Mouse (Mus musculus) right cerebral cortex, adult 2 months (tissue): ENCODE results near the gene Pafah1b1.

Experiments
- DNase-seq, 2 experiments: peaks; one replicate each; pipeline ENCODE4 v3.0.0; 2021 to 2022; ENCODE audit warnings: low spot score in 2 of 2

Gene Pafah1b1

DNA sequence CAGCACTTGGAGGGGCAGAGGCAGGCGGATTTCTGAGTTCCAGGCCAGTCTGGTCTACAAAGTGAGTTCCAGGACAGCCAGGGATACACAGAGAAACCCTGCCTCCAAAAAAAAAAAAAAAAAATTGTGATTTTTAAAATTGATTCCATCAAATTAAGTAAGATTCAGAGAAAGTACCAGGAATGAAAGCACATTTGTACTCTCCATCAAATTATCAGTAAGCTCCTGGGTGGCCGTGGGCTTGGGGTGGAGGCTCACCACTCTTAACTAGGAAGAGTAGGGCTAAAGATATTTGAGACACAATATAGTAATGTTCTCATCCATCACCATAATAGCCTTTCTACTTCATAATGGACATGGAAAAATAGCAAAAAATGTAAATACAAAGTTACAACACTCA, 3.3 kb downstream of the Pafah1b1 start:
- DNase-seq = no peak

DNA sequence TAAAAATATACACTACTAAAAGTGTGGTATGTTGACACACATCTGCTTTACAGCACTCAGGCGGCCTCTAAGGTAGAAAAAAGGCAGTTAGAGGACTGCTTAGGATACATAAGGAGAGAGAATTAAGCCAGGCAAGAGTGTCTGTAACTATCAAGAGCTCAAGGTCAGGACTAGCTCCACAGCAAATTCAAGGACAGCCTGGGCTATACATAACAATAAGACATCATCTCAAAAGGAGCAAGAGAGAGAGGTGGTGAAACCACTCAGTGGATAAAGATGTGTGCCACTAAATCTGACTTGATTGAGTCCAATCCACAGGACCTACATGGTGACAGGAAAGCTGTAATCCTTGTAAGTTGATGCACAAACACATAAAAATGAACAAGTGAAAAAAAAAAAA, 3.8 kb downstream of the Pafah1b1 start:
- DNase-seq = no peak

DNA sequence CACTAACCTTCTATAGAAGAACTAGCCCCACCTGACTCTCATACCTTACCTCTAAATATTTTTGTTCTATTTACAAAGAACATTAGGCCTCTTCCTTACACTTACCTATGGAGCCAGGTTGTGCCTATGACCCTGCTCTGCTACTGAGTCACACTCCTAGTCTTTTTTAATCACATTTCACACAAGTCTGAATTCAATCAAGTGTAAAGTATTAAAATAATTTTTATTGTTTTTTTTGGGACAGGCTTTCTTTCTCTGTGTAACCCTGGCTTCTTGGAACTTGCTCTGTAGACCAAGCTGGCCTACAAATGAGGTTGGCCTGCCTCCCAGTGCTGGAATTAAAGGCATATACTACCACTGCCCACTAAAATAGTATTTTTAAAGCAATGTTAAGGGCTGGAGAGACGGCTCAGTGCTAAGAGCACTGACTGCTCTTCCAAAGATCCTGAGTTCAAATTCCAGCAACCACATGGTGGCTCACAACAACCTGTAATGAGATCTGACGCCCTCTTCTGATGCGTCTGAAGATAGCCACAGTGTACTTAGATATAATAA, 8.4 kb downstream of the Pafah1b1 start:
- DNase-seq = peak in 1 of 2 experiments; percentile 29

DNA sequence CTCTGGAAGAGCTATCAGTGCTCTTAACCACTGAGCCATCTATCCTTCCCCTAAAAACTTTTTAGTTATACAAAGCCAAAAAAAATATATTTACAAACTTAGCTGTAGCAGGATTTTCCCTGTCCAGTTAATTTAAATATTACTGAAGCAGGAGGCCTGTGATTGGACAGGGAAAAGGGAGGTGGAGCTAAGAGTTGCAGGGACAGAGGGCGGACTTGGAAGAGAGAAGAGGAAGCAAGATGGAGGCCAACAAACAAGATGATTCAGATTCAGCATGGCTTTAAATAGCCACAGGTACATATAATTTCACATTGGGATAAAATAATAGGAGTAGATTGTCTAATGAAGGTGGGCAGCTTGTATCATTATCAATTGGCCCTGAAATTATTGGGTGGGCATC, 13.8 kb downstream of the Pafah1b1 start:
- no peak for DNase-seq

DNA sequence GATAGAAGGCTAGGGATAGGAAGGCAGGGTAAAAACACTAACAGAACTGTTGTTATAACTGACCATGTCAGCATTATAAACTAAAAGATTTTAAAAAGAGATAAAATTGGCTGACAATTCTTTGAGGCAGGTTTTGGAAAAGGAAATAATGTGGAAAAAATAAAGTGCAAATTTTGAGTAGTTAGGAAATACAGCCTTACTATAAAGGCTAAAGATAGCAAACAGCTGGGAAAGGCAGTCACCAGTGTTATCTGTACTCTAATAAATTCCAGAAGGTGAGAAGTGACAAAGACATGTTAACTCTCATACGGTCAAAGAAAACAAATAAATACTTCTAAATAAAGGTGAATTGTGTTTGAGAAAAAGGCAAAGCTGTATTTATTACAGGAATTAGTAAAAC, 15.7 kb downstream of the Pafah1b1 start:
- DNase-seq = no peak

DNA sequence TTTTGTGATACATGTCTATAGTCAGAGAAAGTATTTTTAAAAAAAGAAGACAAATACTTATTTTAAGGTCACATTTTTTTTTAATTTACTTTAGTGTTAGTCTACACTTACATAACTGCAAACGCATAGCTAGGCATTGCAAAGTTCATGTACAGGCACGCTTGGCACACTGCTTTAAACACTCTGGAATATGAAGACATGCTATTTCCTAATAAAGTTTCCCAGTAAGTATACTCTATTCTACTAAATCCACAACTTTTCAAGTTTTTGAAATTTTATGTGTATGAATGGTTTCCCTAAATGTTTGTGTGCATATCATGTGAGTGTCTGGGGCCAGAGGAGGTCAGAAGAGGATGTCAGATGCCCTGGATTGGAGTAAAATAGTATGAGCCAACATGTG, 20.4 kb downstream of the Pafah1b1 start:
- DNase-seq = no peak

DNA sequence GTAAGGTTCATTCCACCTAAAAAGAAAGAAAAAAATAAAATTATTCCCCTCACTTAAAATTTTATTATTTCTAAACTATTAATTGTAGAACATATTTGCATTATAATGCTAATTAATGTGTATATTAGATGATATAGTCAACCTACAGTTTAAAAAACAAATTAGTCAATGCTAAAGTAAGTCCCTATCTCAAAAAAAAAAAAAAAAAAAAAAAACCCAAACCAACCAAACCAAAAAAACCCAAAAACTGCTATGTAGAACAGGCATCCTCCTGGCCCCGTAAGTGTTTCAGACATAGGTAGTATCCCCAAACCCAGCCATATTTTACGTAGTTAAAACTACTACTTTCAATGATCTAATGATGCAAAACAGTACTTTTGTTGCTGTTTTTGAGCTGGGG, 25.0 kb downstream of the Pafah1b1 start:
- DNase-seq = no peak

DNA sequence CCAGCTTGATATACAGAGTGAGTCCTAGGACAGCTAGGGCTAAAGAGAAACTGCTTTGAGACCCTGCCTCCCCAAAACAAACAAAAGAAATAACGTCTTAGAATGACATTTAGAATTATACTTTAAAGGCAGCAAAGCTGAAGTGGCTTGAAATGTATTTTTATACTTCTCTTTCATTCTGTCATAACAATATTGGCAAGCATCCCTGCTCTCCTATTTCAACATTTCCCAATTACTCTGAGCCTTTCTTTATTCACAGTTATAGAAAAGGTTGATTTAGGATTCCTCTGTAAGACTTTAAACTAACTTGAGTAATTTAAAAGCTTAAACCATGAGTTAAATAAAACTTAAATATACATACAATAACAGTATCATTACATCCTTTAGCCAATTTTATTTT, 32.3 kb downstream of the Pafah1b1 start:
- no peak for DNase-seq

DNA sequence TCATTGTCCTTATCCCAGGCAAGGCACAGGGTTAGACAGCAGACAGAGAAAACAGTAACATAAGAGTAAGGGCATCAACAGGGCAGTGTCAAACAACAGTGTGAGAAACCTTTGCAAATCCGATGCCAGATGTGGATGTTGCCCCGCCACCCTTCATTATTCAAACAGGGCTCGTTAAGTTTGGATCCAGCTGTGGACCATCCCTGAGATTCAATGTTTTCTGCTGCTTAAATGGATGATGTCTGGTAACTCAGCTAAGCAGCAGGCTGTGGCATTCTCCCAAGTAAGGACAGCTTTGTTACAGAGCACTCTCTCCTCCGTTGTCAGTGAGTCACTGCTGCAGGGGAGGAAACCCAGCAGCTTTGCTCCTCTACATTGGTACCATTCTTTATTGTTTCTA, 49.3 kb downstream of the Pafah1b1 start:
- peak; percentile 64 to 69 for DNase-seq

DNA sequence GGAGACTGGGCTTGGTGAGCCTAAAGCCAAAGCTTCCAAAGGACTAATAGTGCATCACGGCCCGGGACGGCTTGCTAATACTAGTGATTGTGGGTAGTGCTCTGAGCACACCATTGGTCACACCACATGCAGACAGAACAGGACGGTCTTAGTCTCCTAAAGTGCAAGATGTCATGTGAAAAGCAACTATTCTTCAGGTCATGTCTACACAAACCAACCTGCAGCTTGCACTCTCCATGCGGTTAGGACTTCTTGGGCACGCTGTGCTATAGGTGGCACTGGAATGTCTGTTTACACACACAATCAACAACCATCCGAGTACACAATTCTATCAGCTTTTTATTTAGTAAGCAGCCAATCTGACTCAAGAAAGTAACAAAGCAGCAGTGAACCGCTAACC, 49.8 kb downstream of the Pafah1b1 start:
- peak in 1 of 2 experiments; percentile 3 for DNase-seq

DNA sequence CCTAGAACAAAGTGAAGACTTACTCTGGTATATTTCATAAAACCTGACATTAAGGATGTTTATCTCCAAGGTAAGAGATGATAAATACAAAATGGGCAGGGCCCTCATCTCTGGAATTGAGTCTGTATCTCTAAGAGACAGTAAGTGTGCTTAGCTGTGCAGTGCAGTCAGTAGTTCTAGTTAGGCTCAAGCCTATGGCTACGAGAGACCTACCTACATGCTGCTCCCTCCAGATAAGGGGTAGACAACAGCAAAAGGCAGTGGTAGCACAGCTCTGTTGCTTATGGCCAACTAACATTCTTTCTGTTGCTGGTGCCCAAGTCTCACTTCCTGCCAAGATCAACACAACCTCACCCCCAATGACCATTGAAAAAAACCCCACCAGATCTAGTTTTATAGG, 50.9 kb downstream of the Pafah1b1 start:
- no peak for DNase-seq

DNA sequence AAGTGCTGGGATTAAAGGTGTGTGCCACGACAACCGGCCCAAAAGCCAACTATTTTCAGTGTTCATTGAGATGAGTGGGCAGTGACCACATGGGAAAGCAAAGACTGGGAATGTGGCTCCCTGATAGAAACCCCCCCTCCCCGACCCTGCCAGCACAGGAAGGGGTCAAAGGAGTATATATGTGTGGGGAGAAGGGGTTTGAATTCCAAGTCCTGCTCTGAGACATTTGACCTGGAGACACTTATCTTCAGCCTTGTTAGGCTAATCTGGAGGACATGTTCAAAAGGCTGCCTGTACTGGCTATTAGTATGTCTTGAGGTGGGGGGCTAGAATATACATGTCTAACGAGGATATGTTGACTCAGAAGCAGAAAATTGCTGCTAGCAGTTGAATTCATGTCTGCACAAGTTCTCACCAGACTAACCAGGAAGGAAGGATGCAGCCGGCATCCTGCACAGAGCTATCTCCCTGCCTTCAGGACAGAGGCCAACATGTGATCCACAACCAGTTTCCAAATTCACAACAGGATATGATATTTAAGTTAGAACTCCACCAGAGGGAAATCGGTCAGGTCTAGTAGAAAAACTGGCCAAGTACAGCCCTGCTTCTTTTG, 51.5 kb downstream of the Pafah1b1 start:
- no peak for DNase-seq

DNA sequence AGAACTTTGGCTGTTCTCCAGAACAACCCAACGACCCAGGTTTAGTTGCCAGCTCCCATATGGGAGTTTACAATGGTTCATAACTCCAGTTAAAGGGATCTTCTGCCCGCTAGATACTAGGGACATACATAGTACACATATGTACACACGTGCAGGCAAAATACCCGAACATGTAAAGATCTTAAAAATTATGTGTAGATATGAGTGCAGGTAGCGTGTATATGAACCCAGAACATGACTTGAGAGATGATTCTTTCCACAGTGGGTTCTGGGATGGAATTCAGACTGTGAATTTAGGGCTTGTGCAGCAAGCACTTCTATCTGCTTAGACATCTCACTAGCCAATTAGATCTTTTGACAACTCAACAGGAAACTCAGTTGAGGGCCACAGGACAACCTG, 52.6 kb downstream of the Pafah1b1 start:
- no peak for DNase-seq

DNA sequence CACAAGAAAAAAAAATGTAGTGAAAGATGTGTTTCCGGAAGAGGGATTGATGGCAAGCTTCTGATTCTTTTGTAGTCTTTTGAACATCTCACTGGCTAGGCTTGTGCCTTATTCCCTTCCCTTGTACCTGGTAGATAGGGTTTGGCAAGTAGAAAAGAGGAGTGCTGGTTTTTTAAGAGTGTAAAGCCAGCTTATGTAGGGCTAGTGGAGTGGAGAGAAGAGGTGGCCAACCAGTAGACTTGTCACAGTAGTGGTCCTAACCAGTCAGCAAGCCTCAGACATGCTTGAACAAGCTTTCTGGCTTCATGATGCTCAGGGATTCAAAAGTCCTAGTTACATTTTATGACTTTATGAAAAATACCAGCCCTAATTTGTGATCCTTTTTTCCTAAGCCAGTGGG, 53.5 kb downstream of the Pafah1b1 start:
- DNase-seq = no peak

DNA sequence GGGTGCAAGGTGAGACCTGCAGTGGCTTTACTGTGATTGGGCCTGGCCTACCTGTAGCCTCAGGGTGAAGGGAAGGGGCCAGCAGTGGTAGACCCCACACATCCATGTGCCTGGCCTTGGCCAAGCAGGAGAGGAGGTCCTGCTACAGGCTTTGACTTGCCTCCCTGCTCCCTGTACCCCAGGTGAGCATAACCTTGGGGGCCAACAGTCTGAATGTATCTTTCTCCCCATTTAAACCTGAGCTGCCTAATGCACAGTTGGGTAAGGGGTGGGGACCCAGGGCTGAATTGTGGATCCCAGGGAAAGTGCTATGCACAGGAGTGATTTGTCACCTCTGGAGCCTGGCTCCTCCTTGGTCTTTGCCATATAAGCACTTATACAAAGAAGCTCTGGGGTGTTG, 54.3 kb downstream of the Pafah1b1 start:
- DNase-seq = no peak

DNA sequence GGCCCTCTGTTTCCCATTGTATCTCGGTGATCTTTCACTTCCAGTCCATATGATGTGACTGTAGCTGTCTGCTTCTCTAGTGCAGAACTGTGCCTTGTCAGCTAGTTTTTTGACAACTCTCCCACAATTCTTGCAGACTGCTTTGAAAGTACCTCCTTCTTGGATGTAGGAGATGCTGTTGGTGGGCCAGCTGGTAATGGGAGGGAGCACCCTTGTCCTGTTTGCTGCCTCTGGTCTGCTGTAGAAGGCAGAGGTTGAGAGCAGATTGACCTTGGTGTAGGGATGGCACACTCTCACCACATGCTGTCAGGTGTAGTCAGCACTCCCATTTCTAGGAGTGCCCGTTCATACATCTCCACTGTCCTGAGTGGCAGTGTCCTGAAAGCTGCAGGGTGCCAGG, 55.5 kb downstream of the Pafah1b1 start:
- DNase-seq = no peak

DNA sequence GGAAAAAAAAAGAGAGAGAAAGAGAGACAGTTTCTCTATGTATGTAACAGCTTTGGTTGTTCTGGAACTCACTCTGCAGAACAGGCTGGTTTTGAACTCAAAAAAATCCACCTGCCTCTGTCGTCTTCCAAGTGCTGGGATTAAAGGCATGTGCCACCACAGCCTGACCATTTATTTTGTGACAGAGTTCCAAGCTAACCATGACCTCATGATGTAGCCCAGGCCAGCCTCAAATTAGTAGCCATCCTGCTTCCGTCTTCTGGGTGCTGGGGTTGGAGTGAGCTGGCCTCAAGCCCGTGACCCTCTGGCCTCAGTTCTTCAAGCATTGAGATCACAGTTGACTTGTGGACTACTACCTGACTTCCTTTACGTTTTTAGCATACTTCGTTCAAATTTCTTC, 56.0 kb downstream of the Pafah1b1 start:
- no peak for DNase-seq

DNA sequence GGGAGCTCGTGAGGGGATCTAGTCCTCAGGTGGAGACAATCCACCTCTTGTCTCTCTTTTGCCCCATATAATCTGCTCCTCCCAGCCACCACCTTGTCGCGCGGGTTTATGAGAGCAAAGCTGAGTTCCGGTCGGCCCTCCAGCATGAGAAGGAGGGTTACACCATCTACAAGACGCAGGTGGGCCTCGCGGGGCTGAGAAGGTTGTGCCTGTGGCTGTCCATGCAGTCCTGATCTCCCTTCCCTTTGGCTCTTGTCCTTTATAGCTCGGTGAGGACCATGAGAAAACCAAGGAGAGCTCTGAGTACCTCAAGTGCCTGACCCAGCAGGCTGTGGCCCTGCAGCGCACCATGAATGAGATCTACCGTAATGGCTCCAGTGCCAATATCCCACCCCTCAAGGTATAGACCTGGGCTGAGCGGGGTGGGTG, 56.9 kb downstream of the Pafah1b1 start:
- DNase-seq = no peak

DNA sequence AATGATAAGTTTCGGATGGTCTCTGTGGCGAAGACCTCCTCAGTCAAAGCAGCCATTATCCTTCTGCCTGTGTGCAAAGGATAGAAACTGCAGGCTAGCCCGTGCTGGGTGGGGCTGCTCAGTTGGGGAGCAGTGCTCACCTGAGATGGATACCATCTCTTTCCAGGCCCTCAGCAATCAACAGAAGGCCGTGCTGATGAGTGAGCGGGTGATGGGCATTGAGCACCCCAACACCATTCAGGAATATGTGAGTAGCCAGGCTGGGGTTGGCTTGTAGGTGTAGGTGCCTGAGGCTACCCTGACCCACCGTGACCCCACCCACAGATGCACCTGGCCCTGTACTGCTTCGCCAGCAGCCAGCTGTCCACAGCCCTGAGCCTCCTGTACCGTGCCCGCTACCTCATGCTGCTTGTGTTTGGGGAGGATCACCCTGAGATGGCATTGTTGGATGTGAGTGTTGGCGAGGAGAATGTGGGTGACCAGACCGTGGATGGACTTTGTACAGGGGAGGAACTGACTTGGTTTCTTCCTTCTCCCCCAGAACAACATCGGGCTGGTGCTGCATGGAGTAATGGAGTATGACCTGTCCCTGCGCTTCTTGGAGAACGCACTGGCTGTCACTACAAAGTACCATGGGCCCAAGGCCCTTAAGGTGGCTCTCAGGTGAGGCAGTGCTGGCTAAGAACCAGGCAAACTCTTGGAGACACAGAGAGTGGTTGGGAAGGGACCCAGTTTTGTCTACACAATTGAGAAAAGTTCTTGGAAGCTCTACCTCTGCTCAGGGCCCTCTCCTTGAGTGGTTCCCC, 57.5 kb downstream of the Pafah1b1 start:
- no peak for DNase-seq

DNA sequence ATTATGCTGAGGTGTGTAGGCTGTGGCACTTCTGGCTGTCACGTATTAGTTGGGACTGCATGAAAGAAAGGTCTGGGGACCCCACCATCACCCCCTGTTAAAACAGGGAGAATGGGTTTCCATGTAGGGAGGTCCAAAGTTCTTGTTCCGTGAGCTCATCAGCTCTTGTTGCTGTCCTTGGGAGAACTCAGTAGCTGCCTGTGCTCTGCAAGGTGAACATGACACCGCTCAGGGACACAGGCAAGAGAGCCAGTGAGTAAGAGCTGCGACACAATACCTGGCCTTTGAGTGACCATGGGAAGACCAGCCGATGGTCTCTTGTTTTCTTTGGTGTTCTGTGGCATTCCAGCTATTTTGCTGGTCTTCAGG, 58.2 kb downstream of the Pafah1b1 start:
- DNase-seq = no peak

DNA sequence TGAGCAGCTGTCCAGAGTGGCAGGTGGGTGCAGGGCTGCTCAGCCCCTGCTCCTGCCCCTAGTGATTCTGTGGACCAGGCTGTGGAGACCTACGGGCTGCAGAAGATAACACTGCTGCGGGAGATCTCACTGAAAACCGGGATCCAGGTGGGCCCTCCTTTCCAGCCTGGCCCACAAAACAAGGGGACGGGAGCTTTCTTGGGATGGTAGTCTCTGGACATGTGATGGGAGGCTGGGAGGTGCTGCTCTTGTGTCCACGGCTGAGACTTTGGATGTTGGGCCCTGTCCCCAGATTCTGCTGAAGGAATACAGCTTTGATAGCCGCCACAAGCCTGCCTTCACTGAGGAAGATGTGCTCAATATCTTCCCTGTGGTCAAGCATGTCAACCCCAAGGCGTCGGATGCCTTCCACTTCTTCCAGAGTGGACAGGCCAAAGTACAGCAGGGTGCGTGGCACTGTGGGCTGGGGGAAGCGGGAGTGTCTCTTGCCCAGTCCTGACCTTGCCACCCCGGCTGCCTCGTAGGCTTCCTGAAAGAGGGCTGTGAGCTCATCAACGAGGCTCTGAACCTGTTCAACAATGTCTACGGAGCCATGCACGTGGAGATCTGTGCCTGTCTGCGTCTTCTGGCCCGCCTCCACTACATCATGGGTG, 58.7 kb downstream of the Pafah1b1 start:
- no peak for DNase-seq

DNA sequence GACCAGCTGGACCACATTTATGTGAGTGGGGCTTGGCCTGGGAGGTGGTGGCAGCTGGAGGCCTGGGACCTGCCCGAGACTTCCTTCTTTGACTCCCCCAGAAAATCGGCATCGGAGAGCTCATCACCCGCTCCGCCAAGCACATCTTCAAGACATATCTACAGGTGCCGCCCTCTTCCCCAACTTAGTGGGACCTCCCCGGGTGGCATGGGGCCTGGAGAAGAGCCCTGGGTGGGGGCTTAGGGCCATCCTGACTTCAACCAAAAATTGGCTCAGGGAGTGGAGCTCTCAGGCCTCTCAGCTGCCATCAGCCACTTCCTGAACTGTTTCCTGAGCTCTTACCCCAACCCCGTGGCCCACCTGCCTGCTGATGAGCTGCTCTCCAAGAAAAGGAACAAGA, 59.6 kb downstream of the Pafah1b1 start:
- no peak for DNase-seq

DNA sequence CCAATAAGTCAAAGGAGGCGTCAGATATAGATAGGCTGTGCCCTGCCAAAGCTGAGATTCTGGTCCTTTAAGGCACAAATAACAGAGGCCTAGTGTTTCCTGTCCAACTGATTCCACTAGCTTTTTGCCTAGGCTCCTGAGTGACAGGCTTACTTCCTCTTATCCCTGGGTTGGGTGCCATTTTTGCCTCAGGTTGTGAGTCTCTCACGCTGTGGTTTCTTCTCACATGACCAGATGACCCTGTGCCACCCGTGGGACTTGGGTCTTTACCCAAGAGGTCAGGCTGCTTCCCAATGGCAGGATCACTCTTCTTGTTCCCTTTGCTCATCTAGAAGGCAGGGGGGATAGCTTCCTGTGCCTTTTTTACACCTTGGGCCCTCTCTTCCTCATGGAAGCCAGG, 60.2 kb downstream of the Pafah1b1 start:
- no peak for DNase-seq
